ENCODE assay signal across 20 mouse cellular contexts in the genomic region with DNA sequence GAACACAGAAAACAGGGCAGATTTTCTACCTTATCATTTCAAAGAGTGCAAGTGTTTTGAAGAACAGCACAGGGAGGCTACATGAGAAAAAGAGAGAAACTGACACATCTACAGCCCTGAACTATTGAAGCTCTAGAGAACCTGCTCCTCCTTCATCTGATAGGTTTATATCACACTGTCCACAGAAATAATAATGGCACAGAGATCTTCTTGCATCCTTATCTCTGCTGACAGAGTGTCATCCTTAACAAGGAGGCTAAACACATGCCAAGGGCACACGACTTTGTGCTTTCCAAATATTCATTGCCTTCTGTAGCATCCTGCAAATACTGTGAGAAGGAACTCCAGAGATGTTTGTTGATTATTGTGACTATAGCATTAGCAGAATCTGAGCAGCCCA. TPM values are rescaled to one million over a fixed set of nuclear protein-coding genes. Genes with fewer than 3 reads are reported as not detected.
A peak's percentile ranks its signal among the peaks of the same experiment; 100 is the strongest.
DNase-seq lines count a peak whose midpoint lies in the region; ATAC-seq lines count a peak whose summit lies in the region.
"Had no signal": no experiment of that assay in that cellular context is flagged by ENCODE, and none has a peak within 500 bp of the region (broad histone marks: within the 10 kb centered on the region; RNA-seq: fewer than 3 reads in every experiment).

No protein-coding gene starts in this region.

- intact Hi-C loops in heart, postnatal 10 days (cut with DNase I), result no loop called here

- ATAC-seq in megakaryocyte progenitor cell, adult 5-6 weeks (replicated peaks; ENCODE audit: poor library complexity), result peak; percentile 61
- ATAC-seq: activated CD4-positive, CD25-positive, alpha-beta regulatory T cell, adult 4 months; forebrain, embryonic 14.5 days; forebrain, embryonic 16.5 days; Patski had no signal

- peak; percentile 3 for DNase-seq in MEL-GATA-1-ER (ENCODE audit: extremely low read depth, low read depth)
- DNase-seq in heart, postnatal 10 days, result no peak
- DNase-seq in gastrocnemius, postnatal 4 days (ENCODE audit: low spot score in 2 of 2), result no peak
- DNase-seq in ovary, adult 18-20 months (ENCODE audit: low spot score), result no peak
- DNase-seq: adrenal gland, adult 8-10 months; adrenal gland, postnatal 14 days; adrenal gland, postnatal 36 days; cerebellum, adult 11-12 months; cerebellum, adult 2 months; cerebellum, adult 9-10 months; cerebellum, postnatal 10 days; cerebellum, postnatal 25 days; embryo, embryonic 11 days had no signal

RNA-seq across cellular contexts. Expression of a gene that starts 3.5 kb away (rescaled TPM):
- total RNA-seq in megakaryocyte progenitor cell, adult 5-6 weeks (2015), result 0.30 and 0.90 TPM in 2 replicates
- 0.37 TPM in 1 of 2 replicates, not detected in the other for total RNA-seq in megakaryocyte progenitor cell, adult 5-6 weeks (2017)
- not detected for total RNA-seq in heart, postnatal 10 days (2021)
- total RNA-seq in gastrocnemius, postnatal 4 days (2021), result not detected
- total RNA-seq: adrenal gland, adult 18-20 months; adrenal gland, postnatal 14 days; adrenal gland, postnatal 36 days; ES-E14 had no signal

RNA-seq across cellular contexts. Expression of a gene that starts 43.7 kb away (rescaled TPM):
- total RNA-seq in megakaryocyte progenitor cell, adult 5-6 weeks (2015), result 0.17 TPM in 1 of 2 replicates, not detected in the other
- not detected in 2 replicates for total RNA-seq in megakaryocyte progenitor cell, adult 5-6 weeks (2017)
- under 1 TPM; 0.45 to 0.87 TPM for total RNA-seq in heart, postnatal 10 days (2021)
- total RNA-seq in gastrocnemius, postnatal 4 days (2021), result not detected
- total RNA-seq: adrenal gland, postnatal 14 days; adrenal gland, postnatal 36 days; ES-E14 had no signal

RNA-seq across cellular contexts. Expression of a gene that starts 45.1 kb away (rescaled TPM):
- not detected in 2 replicates for total RNA-seq in megakaryocyte progenitor cell, adult 5-6 weeks (2015)
- total RNA-seq in megakaryocyte progenitor cell, adult 5-6 weeks (2017), result not detected in 2 replicates
- not detected for total RNA-seq in heart, postnatal 10 days (2021)
- total RNA-seq in gastrocnemius, postnatal 4 days (2021), result not detected
- total RNA-seq: adrenal gland, adult 18-20 months; adrenal gland, postnatal 14 days; adrenal gland, postnatal 36 days; ES-E14 had no signal
